Mouse (Mus musculus) regulatory T cell (primary cell): ENCODE data around the gene Napa.

Experiments used
- in situ Hi-C: fragments of 300-600 bp; cut with MboI, MseI; formaldehyde crosslinking; loops from one replicate; pipeline ENCODE4 v1.15.1; 2025; ENCODE audit warnings: high pct_unique_total_duplicates

Gene Napa

DNA sequence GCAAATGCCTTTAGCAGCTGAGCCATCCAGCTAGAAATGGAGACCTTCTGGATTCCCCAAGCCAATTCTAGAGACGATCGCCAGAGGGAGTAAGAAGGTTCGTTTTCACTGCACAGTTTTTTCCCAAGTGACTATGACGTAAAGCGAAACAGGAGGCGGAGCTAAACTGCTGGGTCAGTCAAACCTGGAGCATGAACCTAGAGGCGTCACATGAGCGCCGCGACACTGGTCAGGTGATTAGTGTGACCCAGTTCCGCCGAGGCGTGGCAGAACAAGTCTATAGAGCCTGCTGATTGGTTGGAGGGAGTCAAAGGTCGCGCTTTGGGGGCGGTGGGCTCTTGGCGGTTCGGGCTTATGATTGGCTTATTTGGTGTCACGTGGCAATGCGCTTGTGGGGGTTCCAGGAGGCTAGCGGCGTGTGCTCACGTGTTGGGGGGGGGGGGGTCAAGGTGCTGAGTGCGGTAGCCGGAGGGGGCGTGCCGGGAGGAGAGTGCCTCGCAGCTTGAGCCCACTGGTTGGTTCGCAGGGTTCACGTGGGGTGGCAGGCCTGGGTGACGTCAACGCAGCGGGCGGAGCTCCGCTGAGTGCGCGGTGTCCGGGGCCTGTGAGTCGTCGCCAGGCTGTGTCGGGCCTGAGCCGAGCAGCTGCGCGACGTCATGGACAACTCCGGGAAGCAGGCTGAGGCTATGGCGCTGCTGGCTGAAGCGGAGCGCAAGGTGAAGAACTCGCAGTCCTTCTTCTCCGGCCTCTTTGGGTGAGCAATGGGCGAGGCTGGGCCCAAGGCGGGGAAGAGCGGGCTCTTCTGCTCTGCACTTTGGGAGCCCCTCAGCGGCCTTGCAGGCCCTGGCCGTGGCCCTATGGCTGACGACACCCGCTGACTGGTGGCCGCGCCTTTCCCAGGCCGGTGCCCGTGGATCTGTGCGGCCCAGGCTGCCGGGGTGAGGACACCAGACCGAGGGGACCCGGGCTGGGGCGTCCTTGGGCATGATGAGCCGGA, at the start of gene Napa:
Gene Napa, plus strand, starts transcription at position 438 of the 997 bp plus-strand sequence.
- in situ Hi-C loops, result no loop called here

DNA sequence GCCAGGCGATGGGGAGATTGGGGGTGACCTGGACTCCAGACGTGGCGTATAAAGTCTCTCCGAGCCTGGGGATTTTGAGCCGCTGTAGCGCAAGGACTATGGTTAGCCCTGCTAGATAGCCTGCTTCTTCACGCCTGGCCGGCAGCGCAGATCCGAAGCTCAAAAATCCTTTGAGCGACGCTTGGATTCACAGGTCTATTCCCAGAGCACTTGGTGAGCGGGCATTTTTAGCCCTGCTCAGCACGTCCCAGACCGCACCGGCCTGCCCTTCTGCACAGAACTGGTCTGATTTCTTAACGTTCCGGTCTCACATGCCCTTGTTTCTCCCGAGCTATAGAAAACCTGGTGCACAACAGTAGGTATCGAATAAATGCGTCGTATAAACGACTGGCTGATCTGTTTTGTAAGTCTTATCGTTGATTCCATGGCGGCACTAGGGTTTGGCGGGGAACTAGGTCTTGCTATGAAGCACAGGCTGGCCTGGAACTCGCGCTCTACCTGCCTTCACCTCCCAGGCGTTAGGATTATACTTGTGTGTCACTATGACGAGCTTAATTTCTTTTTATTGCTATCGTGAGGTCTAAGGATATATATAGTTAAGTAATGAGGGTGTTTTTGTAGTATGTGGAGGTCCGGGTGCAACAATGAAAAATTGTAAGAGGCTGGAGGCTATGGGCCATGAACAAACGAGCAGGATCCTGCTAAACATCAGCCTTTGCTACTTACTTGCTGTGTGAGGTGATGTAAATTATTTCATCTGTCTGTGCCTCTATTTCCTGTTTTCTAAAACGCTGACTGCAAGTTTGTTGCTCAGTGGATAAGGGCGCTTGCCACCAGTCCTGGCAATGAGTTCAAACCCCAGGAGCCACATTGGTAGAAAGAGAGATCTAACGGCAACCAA, 49.3 kb upstream of the Napa start:
- in situ Hi-C loops, result no loop called here

DNA sequence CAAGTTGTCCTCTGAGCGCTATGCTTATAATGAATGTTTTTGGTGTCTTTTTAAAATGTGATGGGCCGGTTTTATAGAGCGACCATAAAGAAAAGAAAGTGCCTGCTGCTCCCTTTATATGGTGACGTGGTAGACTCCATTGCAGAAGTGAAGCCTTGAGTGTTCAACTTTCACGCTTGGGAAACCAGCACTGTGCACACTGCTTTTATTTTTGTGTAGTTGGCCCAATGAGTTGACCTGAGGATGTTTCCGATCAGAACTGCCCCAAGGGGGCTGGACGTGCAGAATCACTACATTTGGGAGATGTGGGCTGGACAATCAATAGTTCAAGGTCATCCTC, 48.7 kb upstream of the Napa start:
- in situ Hi-C loops, result no loop called here

DNA sequence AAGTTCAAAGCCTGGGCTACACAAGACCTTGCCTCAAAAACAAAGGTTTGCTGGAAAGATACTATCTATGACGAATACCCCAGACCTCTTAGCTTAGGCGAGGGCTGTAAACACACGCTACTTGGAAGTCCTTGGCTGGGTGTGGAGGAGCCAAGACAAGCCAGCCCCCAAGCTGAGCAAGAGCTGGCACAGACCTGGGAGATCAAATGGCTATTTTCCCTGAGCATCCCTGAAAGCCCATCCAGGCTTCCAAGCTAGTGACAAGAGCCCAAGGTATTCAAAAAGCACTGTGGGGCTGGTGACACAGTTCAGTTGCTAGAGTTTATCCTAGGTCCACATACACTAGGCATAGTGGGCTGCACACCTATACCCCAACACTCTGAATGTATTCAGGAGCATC, 47.7 kb upstream of the Napa start:
- in situ Hi-C loops, result no loop called here

DNA sequence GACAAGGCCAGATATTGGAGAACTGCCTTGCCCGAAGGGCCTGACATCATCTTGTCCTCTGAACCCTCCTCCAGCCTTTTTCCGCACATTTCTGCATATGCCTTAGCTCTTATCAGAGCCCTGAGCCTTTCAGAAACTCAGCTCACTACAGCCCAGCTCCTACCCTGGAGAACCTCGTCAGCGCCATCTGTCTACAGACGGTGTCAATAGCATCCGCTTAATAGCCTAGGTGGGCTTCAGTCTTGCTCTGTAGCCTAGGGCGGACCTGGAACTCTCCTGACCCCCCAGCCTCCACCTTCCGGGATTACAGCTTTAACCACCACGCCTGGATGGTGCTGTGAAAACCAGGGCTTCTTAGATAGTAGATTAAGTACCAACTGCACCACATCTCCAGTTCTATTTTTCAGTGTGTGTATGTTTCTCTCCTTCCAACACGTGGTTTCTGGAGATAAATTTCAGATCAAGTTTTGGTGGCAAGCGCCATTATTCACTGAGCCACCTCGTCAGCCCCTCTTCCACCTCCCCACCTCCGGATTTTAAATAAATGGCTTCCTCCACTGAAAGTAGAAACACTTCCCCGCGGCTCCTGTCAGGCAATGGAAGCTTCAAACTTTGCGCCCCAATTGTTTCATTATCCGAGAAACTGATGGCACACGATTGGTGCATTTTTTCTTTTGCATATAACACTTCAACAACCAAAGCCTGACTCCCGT, 46.2 kb upstream of the Napa start:
- in situ Hi-C loops, result no loop called here

DNA sequence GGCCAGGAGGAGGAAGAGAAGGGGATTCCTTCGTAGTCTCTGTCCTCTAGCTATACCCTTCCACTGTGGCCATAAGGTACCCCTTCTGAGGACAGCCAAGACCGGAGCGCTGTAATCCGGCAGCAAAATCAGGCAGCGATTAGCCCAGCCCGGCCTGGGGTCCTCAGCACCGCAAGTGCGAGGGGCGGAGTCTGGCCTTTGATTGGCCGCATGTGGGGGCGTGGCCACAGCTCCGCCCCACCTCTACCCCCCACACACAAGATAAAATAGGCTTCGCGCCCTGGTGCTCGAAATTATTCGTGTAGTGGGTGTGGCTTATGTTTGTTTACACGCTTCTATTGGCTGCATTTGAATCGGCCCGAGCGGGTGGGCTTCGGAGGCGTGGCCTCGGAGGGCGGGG, 45.6 kb upstream of the Napa start:
- in situ Hi-C loops, result no loop called here

DNA sequence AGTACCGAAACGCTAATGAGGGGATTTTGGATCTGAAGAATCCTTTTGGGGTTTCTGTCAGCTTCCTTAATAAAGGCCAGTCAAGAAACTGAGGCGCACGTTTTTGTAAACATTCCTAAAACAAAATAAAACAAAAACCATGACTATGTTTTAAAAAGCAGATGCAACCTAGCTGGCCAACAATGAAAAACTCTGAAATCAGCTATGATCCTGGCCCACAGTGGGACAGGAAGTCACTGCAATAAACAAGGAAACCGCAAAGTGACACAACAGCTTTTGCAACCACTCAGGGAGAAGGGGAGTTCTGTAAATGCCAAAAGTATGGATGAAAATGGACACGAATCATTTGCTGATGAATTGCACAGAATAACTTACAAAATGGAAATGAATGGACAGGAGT, 45.2 kb upstream of the Napa start:
- in situ Hi-C loops, result no loop called here

DNA sequence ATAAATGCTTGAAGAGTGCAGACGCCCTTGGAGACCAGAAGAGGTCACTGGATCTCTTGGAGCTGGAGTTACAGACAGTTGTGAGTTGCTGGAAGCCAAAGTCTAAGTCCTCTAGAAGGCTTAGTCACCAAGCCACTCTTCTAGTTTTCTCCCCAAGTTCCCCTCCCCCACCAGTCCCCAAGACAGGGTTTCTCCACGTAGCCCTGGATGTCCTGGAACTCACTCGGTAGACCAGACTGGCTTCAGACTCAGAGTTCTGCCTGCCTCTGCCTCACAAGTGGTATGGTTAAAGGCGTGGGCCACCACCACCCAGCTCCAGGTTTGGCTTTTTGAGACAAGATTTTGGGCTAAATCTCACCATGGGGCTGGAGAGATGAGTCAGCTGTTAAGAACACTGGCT, 43.3 kb upstream of the Napa start:
- in situ Hi-C loops, result no loop called here

DNA sequence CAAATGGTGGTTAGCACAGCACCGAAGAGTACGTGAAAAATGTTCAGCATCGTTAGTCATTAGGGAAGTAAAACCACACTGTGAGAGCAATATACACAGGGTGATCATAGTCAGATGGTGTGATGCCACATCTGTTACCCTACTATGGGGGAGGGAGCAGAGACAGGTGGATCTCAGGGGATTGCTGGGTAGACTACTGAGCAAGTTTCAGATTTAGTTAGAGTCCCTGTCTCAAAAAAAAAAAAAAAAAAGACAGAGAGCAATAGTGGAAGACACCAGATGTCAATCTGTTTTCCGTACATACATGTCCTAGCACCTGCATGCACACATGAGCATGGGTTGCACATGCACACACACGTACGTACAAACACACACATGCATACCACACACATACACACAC, 42.6 kb upstream of the Napa start:
- in situ Hi-C loops, result no loop called here

DNA sequence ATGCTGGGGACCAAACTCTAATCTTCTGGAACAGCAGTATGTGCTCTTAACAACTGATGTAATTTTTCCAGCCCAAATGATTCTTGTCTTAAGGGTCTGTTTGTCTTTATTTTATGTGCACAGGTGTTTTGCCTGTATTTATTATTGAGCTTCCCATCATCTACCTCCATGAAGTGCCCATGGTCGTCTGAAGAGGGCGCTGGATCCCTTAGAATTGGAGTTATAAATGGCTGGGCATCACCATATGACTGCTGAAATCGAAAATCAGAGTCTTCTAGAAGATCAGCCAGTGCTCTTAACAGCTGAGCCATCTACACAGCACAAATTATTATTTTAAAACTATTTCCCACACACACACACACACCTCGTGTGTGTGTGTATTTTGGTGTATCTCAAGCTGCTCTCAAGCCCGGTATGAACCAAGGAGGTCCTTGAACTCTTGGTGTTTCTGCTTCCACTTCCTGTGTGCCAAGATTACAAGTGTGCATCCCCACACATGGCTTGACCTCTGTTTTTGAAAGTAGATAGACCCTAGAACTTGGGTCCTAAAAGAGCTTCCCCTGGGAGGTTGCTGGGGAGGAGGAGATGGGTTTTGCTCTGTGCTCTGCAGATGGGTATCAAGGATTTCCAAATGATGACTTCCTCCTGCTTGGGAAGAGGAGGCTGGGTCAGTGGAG, 41.7 kb upstream of the Napa start:
- in situ Hi-C loops, result no loop called here

DNA sequence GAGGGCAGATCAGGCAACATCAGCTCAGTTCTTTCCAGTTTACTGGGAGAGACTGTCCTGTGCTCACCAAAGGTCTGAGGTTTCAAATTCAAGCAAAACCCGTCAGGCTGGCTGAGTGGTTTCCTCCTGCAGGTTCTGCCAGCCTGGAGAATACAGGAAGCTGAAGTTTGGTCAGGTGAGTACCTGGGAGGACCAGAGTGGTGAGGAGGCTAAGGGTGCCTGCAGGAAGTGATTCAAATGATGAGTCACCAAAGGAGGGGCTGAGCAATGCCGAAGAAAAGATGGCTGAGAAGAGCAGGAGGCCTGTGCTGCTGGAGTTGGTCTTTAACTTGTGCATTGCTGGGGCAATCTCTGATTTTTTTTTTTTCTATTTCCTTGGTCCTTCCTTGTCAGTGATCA, 41.1 kb upstream of the Napa start:
- in situ Hi-C loops, result no loop called here

DNA sequence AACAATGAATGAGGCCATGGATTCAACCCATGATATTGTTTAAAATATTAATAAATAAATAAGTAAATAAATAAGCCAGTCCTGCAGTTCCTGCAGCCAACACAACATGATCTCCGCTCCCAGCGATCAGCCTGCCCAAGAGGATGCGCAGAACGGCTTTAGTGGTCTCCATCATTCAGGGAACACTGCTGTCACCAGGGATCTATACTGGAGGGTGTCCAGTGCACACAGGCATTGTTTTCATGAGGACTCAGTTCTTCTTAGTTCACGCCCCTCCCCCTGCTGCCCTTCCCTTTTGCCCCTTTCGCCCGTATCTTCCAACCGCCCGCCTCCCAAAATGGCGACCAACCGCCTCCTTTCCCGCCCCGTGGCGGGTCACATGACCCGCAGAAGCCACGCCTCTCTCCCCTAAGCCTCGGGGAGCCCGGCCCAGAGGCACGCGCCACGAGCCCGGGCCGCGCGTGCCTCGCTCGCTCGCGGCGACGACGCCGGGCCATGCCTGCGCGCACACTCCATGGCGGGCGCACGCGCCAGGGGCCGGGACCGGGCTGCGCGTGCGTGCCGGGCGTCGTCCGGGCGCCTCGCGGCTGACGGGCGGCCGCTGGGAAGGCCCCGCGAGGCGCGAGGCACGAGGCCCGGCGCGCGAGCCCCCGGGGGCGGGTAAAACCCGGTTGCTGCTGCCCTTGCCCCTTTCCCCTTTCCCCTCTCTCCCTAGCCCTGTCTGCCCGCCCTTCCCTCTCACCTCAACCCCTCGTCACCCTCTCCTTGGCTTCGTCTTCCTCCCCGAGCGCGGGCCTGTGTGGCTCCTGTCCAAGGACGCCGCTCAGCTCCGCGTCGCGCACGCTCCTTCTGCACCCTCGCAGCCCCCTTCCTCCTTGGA, 36.8 kb upstream of the Napa start, which contains the start of gene Zfp541:
Gene Zfp541, plus strand, starts transcription at position 596 of the 880 bp plus-strand sequence.
- in situ Hi-C loops, result loop anchor here (5.0 kb wide), 1 partner anchor 79 kb away; no protein-coding TSS in a partner anchor

DNA sequence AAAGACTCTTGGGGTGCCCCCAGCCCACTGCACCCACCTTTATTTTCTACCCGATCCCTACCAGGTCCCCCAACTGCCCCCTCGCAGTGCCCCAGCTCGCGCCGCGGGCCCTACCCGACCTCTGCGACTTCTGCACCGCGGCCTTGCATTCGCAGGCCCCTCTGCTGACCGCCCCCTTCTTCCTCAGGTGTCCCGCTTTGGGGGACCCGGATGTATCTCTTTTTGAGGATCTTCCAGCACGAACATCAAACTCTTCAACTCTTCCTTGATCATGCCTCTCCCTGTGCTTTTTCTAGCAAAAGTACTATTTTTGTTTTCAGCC, 36.2 kb upstream of the Napa start:
- in situ Hi-C loops, result loop anchor here (5.0 kb wide), 1 partner anchor 80 kb away; no protein-coding TSS in a partner anchor

DNA sequence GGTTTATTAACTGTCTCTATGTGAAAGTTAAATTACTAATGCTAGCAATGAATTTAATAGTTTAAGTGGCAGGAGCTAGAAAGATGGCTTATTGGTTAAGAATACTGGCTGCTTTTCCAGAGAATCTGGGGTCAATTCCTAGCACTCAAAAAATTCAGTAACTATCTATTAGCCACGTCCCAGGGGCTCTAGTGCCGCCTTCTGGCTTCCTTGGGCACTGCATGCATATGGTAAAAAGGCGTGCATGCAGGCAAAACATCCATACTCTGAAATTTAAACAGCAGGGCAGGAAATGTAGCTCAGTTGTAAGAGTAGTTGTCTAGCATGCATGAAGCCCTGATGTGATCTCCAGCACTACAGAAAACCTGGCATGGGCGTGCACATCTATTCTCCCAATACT, 34.8 kb upstream of the Napa start:
- in situ Hi-C loops, result loop anchor here (5.0 kb wide), 1 partner anchor 81 kb away; no protein-coding TSS in a partner anchor

DNA sequence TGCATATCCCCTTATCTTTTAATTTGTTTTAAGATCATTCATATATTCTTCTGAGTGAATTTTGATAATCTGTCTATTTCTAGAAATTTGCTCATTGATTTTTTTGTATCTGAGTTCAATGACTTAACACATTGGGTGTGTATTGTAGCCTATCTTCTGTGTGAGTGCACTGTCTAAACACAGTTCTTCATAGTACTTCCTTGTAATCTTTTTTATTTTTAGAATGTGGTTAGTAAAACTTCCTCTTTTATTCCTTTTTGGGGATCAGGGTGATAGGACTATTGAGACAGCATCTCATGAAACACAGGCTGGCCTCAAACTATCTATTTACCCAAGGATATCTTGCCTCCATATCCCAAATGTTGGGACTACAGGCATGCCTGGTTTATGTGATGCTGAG, 27.4 kb upstream of the Napa start:
- in situ Hi-C loops, result no loop called here

DNA sequence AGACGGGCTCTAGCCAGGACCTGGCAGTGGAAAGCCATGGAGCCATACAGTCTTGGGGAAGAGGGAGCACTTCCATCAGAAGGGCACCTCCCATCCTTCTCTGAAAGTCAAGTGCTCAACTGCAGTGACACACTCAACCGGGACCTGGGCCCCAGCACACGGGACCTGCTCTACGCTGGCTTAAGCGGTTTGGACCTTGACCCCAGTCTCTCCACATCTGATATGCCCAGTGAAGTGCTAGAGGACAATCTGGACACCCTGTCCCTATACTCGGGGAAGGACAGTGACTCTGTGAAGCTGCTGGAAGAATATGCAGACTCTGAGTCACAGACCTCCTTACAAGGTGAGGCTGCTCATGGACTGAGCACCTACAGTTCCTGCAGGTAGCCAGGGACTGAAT, 26.4 kb upstream of the Napa start:
- in situ Hi-C loops, result no loop called here

DNA sequence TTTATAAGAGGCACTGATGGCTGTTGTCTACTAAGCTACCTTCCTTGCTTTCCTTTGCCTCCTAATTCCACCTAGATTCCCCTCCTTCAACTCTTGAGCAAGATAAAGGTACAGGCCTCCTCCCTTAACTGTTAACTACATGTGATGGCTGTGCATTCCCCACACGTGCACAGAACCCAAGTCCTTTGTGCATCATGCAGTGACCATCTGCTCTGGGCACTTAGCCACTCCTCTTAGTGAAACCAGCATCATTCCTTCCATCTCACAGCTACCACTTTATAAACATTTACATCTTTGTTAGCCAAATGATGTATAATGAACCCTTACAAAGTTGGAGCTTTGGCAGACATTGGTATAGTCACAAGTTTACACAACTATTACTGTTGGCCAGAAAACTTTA, 18.3 kb upstream of the Napa start:
- in situ Hi-C loops, result no loop called here

DNA sequence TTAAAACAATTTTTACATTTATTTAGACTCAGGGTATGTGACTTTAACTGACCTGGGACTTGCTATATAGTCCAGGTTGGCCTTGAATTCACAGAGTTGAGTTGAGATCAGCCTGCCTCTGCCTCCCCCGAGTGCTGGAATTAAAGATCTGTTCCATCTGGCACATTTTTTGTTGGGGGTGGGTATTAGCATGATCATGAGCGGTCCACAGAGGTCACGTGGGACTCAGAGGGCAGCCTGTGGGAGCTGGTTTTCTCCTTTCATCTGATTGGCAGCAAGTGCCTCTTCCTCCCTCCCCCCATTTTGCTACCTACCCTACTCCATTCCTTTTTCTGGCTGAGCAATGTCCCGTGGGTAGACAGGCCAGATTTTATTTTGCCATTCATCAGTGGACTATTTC, 17.7 kb upstream of the Napa start:
- in situ Hi-C loops, result no loop called here

DNA sequence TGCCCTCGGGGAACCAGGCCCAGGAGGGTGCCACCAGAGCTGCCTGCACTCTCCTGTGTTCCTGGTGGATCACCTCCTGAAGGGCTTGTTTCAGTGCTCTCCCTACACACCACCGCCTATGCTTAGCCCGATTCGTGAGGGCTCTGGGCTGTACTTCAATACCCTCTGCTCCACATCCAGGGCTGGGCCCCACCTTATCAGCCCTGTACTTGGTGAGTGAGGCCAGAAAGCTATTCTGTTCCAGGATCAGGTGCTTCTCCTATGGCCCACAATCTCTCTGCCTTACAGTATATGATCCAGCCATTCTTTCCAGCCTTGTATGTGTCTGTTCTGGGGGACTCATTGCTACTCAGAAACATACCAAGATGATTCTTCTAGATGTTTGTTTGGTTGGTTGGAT, 14.9 kb upstream of the Napa start:
- in situ Hi-C loops, result no loop called here

DNA sequence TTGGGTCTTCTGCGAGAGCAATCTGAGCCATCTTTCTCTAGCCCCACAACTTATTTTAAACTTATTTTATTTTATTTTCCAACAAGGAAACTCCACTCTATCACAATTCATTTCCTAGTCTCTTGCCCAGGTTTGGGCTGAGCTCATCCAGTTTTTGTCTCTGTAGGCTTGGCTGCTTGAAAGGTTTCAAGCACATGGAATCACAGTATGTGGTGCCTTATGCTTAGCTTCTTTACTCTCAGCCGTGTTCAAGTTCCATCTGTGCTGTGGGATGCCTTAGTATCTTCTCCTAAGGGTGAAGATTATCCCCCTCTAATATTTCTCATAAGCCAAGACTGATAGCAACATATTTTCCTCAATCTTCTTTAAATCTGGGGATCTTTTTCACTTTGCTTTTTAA, 10.7 kb upstream of the Napa start:
- in situ Hi-C loops, result no loop called here
